Mouse (Mus musculus): ENCODE data around the gene Rpl35. TPM values are rescaled to one million over a fixed set of nuclear protein-coding genes. Genes with fewer than 3 reads are reported as not detected.

The Rpl35 gene
- polyA plus RNA-seq, 1 experiment from 2014 or later: 1,016 TPM

- WGBS: 89% methylated on average over 2 of the region's 2 CpGs
- no peak overlapping the region for H3K4me2 ChIP-seq (replicated peaks; ENCODE audit: low read depth, low read length)
- DNase-seq (ENCODE audit: low spot score) (no peak), ATAC-seq (ENCODE audit: low FRiP score) (no peak)
- H3K27ac ChIP-seq (ENCODE audit: low read depth, low read length): no peak overlapping the region
- H3K4me1 ChIP-seq (replicated peaks; ENCODE audit: control insufficient read depth, insufficient read depth, low read length): no peaks in the 10 kb centered on the region
- H3K4me3 ChIP-seq (ENCODE audit: low read depth, low read length): no peak overlapping the region
- H3K9me3 ChIP-seq (ENCODE audit: control insufficient read depth, low read length): no peaks in the 10 kb centered on the region
- no peaks in the 10 kb centered on the region for H3K27me3 ChIP-seq (ENCODE audit: control insufficient read depth, insufficient read depth, low read length)
- no peak overlapping the region for H3K9ac ChIP-seq (ENCODE audit: low read depth, low read length)
- no peaks in the 10 kb centered on the region for H3K36me3 ChIP-seq (ENCODE audit: control insufficient read depth, insufficient read depth, low read length)
Measured at GRCm38 (mm10) chr2:38988929-38989328, 16.5 kb downstream of the Rpl35 start.

- no peak for ATAC-seq (ENCODE audit: low FRiP score)
- no peak for DNase-seq (ENCODE audit: low spot score)
Measured at GRCm38 (mm10) chr2:38987803-38988510, 17.5 kb downstream of the Rpl35 start.

GRCm38 (mm10) chr2:38987371-38987770 lies 18.1 kb downstream of the Rpl35 start:
- no peaks in the 10 kb centered on the region for H3K36me3 ChIP-seq (ENCODE audit: control insufficient read depth, insufficient read depth, low read length)
- no peak overlapping the region for H3K4me2 ChIP-seq (replicated peaks; ENCODE audit: low read depth, low read length)
- WGBS: 63% methylated on average over 1 of the region's 1 CpGs
- ATAC-seq (ENCODE audit: low FRiP score): no peak
- H3K27ac ChIP-seq (ENCODE audit: low read depth, low read length): no peak overlapping the region
- H3K9ac ChIP-seq (ENCODE audit: low read depth, low read length): no peak overlapping the region
- no peak overlapping the region for H3K4me3 ChIP-seq (ENCODE audit: low read depth, low read length)
- no peaks in the 10 kb centered on the region for H3K27me3 ChIP-seq (ENCODE audit: control insufficient read depth, insufficient read depth, low read length)
- no peaks in the 10 kb centered on the region for H3K4me1 ChIP-seq (replicated peaks; ENCODE audit: control insufficient read depth, insufficient read depth, low read length)
- DNase-seq (ENCODE audit: low spot score): no peak
- no peaks in the 10 kb centered on the region for H3K9me3 ChIP-seq (ENCODE audit: control insufficient read depth, low read length)

More at GRCm38 (mm10) chr2:38987803-38988510, 17.5 kb downstream of the Rpl35 start:
- H3K9me3 ChIP-seq (ENCODE audit: control insufficient read depth, low read length): no peaks in the 10 kb centered on the region
- H3K9ac ChIP-seq (ENCODE audit: low read depth, low read length): no peak overlapping the region
- no peak overlapping the region for H3K27ac ChIP-seq (ENCODE audit: low read depth, low read length)
- no peaks in the 10 kb centered on the region for H3K4me1 ChIP-seq (replicated peaks; ENCODE audit: control insufficient read depth, insufficient read depth, low read length)
- no peaks in the 10 kb centered on the region for H3K36me3 ChIP-seq (ENCODE audit: control insufficient read depth, insufficient read depth, low read length)
- no peak overlapping the region for H3K4me3 ChIP-seq (ENCODE audit: low read depth, low read length)
- 86% methylated on average over 6 of the region's 6 CpGs for WGBS
- H3K4me2 ChIP-seq (replicated peaks; ENCODE audit: low read depth, low read length): no peak overlapping the region
- H3K27me3 ChIP-seq (ENCODE audit: control insufficient read depth, insufficient read depth, low read length): no peaks in the 10 kb centered on the region

GRCm38 (mm10) chr2:38986580-38986979 lies 18.8 kb downstream of the Rpl35 start:
- 89% methylated on average over 3 of the region's 3 CpGs for WGBS
- no peaks in the 10 kb centered on the region for H3K4me1 ChIP-seq (replicated peaks; ENCODE audit: control insufficient read depth, insufficient read depth, low read length)
- no peaks in the 10 kb centered on the region for H3K27me3 ChIP-seq (ENCODE audit: control insufficient read depth, insufficient read depth, low read length)

GRCm38 (mm10) chr2:38983456-38983855 lies 22.0 kb downstream of the Rpl35 start:
- Histone ChIP-seq H3K4me1 (replicated peaks; ENCODE audit: control insufficient read depth, insufficient read depth, low read length) (no peaks in the 10 kb centered on the region), H3K4me3 (ENCODE audit: low read depth, low read length) (no peak overlapping the region), H3K9me3 (ENCODE audit: control insufficient read depth, low read length) (no peaks in the 10 kb centered on the region), H3K9ac (ENCODE audit: low read depth, low read length) (no peak overlapping the region), H3K36me3 (ENCODE audit: control insufficient read depth, insufficient read depth, low read length) (no peaks in the 10 kb centered on the region), H3K27me3 (ENCODE audit: control insufficient read depth, insufficient read depth, low read length) (no peaks in the 10 kb centered on the region), H3K4me2 (replicated peaks; ENCODE audit: low read depth, low read length) (no peak overlapping the region), H3K27ac (ENCODE audit: low read depth, low read length) (no peak overlapping the region)
- no peak for ATAC-seq (ENCODE audit: low FRiP score)
- WGBS: 100% methylated on average over 2 of the region's 2 CpGs
- DNase-seq (ENCODE audit: low spot score): no peak

More at GRCm38 (mm10) chr2:38986580-38986979, 18.8 kb downstream of the Rpl35 start:
- Histone ChIP-seq H3K9ac (ENCODE audit: low read depth, low read length) (no peak overlapping the region), H3K4me3 (ENCODE audit: low read depth, low read length) (no peak overlapping the region), H3K27ac (ENCODE audit: low read depth, low read length) (no peak overlapping the region), H3K36me3 (ENCODE audit: control insufficient read depth, insufficient read depth, low read length) (no peaks in the 10 kb centered on the region), H3K4me2 (replicated peaks; ENCODE audit: low read depth, low read length) (no peak overlapping the region), H3K9me3 (ENCODE audit: control insufficient read depth, low read length) (no peaks in the 10 kb centered on the region)
- ATAC-seq (ENCODE audit: low FRiP score): no peak
- no peak for DNase-seq (ENCODE audit: low spot score)

GRCm38 (mm10) chr2:38977837-38978236 lies 27.6 kb downstream of the Rpl35 start:
- no peak overlapping the region for H3K4me2 ChIP-seq (replicated peaks; ENCODE audit: low read depth, low read length)
- H3K9ac ChIP-seq (ENCODE audit: low read depth, low read length): no peak overlapping the region
- no peak overlapping the region for H3K27ac ChIP-seq (ENCODE audit: low read depth, low read length)
- H3K36me3 ChIP-seq (ENCODE audit: control insufficient read depth, insufficient read depth, low read length): no peaks in the 10 kb centered on the region
- ATAC-seq (ENCODE audit: low FRiP score) (no peak), DNase-seq (ENCODE audit: low spot score) (no peak)
- no peaks in the 10 kb centered on the region for H3K27me3 ChIP-seq (ENCODE audit: control insufficient read depth, insufficient read depth, low read length)
- H3K4me1 ChIP-seq (replicated peaks; ENCODE audit: control insufficient read depth, insufficient read depth, low read length): no peaks in the 10 kb centered on the region
- 64% methylated on average over 4 of the region's 4 CpGs for WGBS
- H3K9me3 ChIP-seq (ENCODE audit: control insufficient read depth, low read length): no peaks in the 10 kb centered on the region
- H3K4me3 ChIP-seq (ENCODE audit: low read depth, low read length): no peak overlapping the region

GRCm38 (mm10) chr2:38975941-38976805 lies 29.3 kb downstream of the Rpl35 start:
- no peak for ATAC-seq (ENCODE audit: low FRiP score)
- DNase-seq (ENCODE audit: low spot score): no peak
- 85% methylated on average over 21 of the region's 21 CpGs for WGBS

GRCm38 (mm10) chr2:38975181-38975580 lies 30.2 kb downstream of the Rpl35 start:
- Histone ChIP-seq H3K4me1 (replicated peaks; ENCODE audit: control insufficient read depth, insufficient read depth, low read length) (no peaks in the 10 kb centered on the region), H3K9ac (ENCODE audit: low read depth, low read length) (no peak overlapping the region), H3K36me3 (ENCODE audit: control insufficient read depth, insufficient read depth, low read length) (no peaks in the 10 kb centered on the region), H3K9me3 (ENCODE audit: control insufficient read depth, low read length) (no peaks in the 10 kb centered on the region), H3K4me2 (replicated peaks; ENCODE audit: low read depth, low read length) (no peak overlapping the region), H3K27me3 (ENCODE audit: control insufficient read depth, insufficient read depth, low read length) (no peaks in the 10 kb centered on the region), H3K4me3 (ENCODE audit: low read depth, low read length) (no peak overlapping the region), H3K27ac (ENCODE audit: low read depth, low read length) (no peak overlapping the region)
- ATAC-seq (ENCODE audit: low FRiP score): no peak
- DNase-seq (ENCODE audit: low spot score): no peak
- WGBS: 83% methylated on average over 3 of the region's 3 CpGs

More at GRCm38 (mm10) chr2:38975941-38976805, 29.3 kb downstream of the Rpl35 start:
- H3K4me1 ChIP-seq (replicated peaks; ENCODE audit: control insufficient read depth, insufficient read depth, low read length): no peaks in the 10 kb centered on the region
- H3K27ac ChIP-seq (ENCODE audit: low read depth, low read length): no peak overlapping the region
- H3K4me2 ChIP-seq (replicated peaks; ENCODE audit: low read depth, low read length): no peak overlapping the region
- no peak overlapping the region for H3K9ac ChIP-seq (ENCODE audit: low read depth, low read length)
- no peaks in the 10 kb centered on the region for H3K36me3 ChIP-seq (ENCODE audit: control insufficient read depth, insufficient read depth, low read length)
- no peak overlapping the region for H3K4me3 ChIP-seq (ENCODE audit: low read depth, low read length)
- no peaks in the 10 kb centered on the region for H3K27me3 ChIP-seq (ENCODE audit: control insufficient read depth, insufficient read depth, low read length)
- no peaks in the 10 kb centered on the region for H3K9me3 ChIP-seq (ENCODE audit: control insufficient read depth, low read length)

Data from hindbrain, embryonic 11.5 days (tissue).